Mouse (Mus musculus): ENCODE data around the gene AI837181. TPM values are rescaled to one million over a fixed set of nuclear protein-coding genes. Genes with fewer than 3 reads are reported as not detected.

The AI837181 gene
- 69.5 and 77.3 TPM in 2 replicates for polyA plus RNA-seq (2012; ENCODE audit: low replicate concordance)

GRCm38 (mm10) chr19:5424782-5425741 is at the start of gene AI837181, which contains the start of gene Drap1:
AI837181 (plus strand) TSS chr19:5425144.
Drap1 (minus strand) TSS chr19:5424979.

GRCm38 (mm10) chr19:5388588-5389242 is 36.2 kb upstream of the AI837181 start, which contains the start of gene Sart1:
Sart1 (minus strand) TSS chr19:5388703.

DNA sequence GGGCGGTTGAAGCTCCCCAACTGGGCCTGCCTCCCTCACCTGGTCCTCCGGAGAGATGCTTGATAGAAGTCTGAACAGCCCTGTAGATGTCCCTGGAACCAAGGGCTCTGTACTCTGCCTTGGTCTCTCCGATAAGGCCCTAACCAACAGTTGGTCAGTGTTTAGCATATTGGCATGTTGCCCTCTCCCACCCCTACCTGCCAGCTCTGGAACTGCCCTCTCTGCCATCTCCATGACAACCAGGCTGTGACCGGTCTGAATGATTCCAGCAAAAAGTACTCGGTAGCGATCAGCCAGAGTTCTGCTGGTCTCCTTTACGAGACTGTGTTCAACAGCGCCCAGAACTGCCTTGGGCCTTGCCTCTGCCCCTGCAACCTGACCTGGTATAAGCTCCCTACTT is 22.7 kb upstream of the AI837181 start, which contains the start of gene Tsga10ip:
TSS of gene Tsga10ip (minus strand) at position 234 of the 400 bp plus-strand sequence.

DNA sequence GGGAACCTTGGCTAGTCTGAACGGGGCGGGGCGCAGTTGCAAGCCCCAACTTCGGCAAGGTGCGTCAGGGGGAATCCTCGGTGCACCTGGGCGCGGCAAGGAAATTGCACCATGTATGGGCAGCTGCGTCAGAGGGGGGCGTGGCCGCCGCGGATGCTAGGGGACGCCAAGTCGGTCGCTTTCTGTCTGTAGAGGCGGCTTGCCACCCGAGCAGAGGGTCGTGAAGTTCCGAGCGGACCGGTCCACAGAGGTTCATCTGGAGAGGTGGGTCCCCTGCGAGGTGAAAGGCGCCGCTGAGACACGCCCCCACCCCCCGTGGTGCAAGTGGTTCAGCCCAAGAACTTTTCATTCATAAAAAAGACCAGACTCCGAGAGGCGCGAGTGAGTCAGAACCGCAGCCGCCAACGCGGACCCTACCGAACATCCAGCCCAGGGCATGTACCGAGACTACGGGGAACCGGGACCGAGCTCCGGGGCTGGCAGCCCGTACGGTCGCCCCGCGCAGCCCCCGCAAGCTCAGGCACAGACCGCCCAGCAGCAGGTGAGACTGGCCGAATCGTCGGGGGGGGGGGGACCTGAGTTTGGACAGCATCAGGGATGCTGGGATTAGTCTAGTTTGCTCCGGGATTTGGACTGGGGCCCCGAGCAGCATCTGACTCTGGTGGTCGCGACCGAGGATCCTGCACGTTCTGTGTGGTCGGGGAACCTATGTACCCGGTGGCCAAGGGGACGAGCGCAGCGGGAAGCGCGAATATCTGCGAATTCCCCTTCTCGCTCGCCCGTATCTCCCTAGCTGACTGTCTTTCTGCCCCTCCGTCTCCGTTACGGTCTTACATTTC is 22.8 kb downstream of the AI837181 start, which contains the start of gene Fosl1:
TSS of gene Fosl1 (plus strand) at position 33 of the 839 bp plus-strand sequence.

DNA sequence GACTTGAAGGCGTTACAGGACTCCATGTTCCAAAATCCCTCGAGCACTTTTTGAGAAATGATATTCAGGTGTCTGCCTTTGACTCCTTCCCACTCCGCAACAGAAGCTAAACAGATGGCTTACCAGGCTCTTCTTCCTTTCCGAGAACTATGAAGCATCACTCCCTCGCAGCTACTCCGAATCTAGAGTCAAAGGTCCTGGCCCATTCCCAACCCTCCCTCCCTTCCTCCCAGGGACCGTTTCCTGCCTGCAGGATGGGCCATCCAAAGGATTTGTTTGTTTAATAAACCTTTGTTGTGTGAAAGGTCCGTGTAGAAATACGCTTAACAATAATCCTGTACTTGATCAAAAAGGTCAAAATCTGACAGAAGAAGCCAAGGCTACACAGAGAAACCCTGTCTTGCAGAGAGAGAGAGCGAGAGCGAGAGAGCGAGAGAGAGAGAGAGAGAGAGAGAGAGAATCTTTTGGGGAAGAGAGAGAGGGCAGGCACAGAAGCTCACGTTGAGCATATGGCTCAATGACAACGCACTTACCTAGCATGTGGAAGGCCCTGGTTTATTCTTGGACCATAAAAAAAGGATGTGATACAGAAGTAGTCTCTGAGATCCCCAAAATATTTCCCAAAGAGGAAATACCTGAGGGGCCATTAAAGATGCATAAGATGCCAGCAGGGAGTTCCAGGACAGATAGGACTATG is 33.0 kb downstream of the AI837181 start, which contains the start of gene Ccdc85b:
TSS of gene Ccdc85b (minus strand) at position 149 of the 697 bp plus-strand sequence.

DNA sequence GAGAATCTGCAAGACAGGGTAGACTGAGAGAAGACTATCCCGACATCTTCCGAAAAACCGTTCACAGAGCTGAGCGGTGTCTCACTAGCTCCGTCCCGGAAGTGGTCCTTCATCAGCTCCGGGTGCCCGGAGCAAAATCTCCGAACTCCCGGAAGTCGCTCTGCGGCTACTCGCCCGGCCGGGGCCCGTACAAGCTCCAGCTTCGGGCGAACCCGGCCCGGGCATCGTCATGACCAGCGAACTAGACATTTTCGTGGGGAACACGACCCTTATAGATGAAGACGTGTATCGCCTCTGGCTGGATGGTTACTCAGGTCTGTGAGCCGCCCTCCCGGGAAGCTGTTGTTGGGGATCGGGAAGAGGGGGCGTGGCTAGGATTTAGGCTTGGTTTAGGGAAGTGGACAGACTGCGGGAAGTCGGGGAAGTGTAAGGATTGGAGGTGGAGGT is 35.5 kb downstream of the AI837181 start, which contains the start of gene Fibp:
TSS of gene Fibp (plus strand) at position 151 of the 447 bp plus-strand sequence.

DNA sequence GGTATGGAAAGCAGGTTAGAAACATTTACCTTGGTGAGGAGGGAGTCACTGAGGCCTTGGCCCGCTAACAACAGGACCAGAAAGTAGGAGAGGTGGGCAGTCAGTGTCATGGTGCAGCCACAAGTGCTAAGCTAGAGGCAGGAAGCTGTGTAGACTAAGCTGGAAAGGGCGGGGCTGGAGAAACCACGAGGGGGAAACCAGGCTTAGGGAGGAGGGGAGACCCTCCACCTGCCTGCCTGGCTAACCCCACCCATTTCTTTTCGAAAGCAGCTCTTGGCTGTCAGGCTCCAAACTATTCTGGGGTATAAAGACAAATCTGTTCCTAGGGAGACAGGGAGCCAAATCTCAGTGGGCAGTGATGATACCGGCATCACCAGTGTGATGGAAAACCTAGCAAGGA is 43.4 kb downstream of the AI837181 start, which contains the start of gene Ctsw:
TSS of gene Ctsw (minus strand) at position 134 of the 400 bp plus-strand sequence.

GRCm38 (mm10) chr19:5473720-5474119 is 48.8 kb downstream of the AI837181 start, which contains the start of gene Efemp2:
Efemp2 (plus strand) TSS chr19:5473954.

Other genes starting within 250 kb of the AI837181 start
- 116 and 125 TPM in 2 replicates for gene Pacs1, start 152.0 kb upstream of the AI837181 start, polyA plus RNA-seq (2012; ENCODE audit: low replicate concordance)
- gene Sf3b2, start 129.7 kb upstream of the AI837181 start, polyA plus RNA-seq (2012; ENCODE audit: low replicate concordance) = 314 and 709 TPM in 2 replicates
- 0.16 and 0.23 TPM in 2 replicates for gene Gal3st3, start 126.8 kb upstream of the AI837181 start, polyA plus RNA-seq (2012; ENCODE audit: low replicate concordance)
- not detected in 2 replicates for gene Catsper1, start 89.4 kb upstream of the AI837181 start, polyA plus RNA-seq (2012; ENCODE audit: low replicate concordance)
- not detected in 2 replicates for gene Cst6, start 75.6 kb upstream of the AI837181 start, polyA plus RNA-seq (2012; ENCODE audit: low replicate concordance)
- 27.6 and 41.9 TPM in 2 replicates for gene Eif1ad, start 58.4 kb upstream of the AI837181 start, polyA plus RNA-seq (2012; ENCODE audit: low replicate concordance)
- gene Banf1, start 58.0 kb upstream of the AI837181 start, polyA plus RNA-seq (2012; ENCODE audit: low replicate concordance) = 57.6 and 104 TPM in 2 replicates
- 72.0 and 110 TPM in 2 replicates for gene Sart1, start 36.4 kb upstream of the AI837181 start, polyA plus RNA-seq (2012; ENCODE audit: low replicate concordance)
- gene Tsga10ip, start 22.6 kb upstream of the AI837181 start, polyA plus RNA-seq (2012; ENCODE audit: low replicate concordance) = not detected in 2 replicates
- gene Drap1, start 165 bp upstream of the AI837181 start, polyA plus RNA-seq (2012; ENCODE audit: low replicate concordance) = 179 and 311 TPM in 2 replicates
- 22.9 and 39.9 TPM in 2 replicates for gene Fosl1, start 22.4 kb downstream of the AI837181 start, polyA plus RNA-seq (2012; ENCODE audit: low replicate concordance)
- 11.4 and 13.8 TPM in 2 replicates for gene Ccdc85b, start 32.8 kb downstream of the AI837181 start, polyA plus RNA-seq (2012; ENCODE audit: low replicate concordance)
- gene Fibp, start 35.5 kb downstream of the AI837181 start, polyA plus RNA-seq (2012; ENCODE audit: low replicate concordance) = 11.1 and 197 TPM in 2 replicates
- 0.34 and 1.2 TPM in 2 replicates for gene Ctsw, start 43.4 kb downstream of the AI837181 start, polyA plus RNA-seq (2012; ENCODE audit: low replicate concordance)
- gene Efemp2, start 48.8 kb downstream of the AI837181 start, polyA plus RNA-seq (2012; ENCODE audit: low replicate concordance) = 0.91 and 1.5 TPM in 2 replicates
- 58.4 and 60.0 TPM in 2 replicates for gene Mus81, start 63.3 kb downstream of the AI837181 start, polyA plus RNA-seq (2012; ENCODE audit: low replicate concordance)
- gene Cfl1, start 65.3 kb downstream of the AI837181 start, polyA plus RNA-seq (2012; ENCODE audit: low replicate concordance) = 2,530 and 3,476 TPM in 2 replicates
- gene 1700020D05Rik, start 78.6 kb downstream of the AI837181 start, polyA plus RNA-seq (2012; ENCODE audit: low replicate concordance) = 0.35 and 0.47 TPM in 2 replicates
- 4.1 and 8.2 TPM in 2 replicates for gene Snx32, start 85.4 kb downstream of the AI837181 start, polyA plus RNA-seq (2012; ENCODE audit: low replicate concordance)
- not detected in 2 replicates for gene Ovol1, start 135.5 kb downstream of the AI837181 start, polyA plus RNA-seq (2012; ENCODE audit: low replicate concordance)
- 16.9 and 32.7 TPM in 2 replicates for gene Ap5b1, start 142.9 kb downstream of the AI837181 start, polyA plus RNA-seq (2012; ENCODE audit: low replicate concordance)
- 248 and 435 TPM in 2 replicates for gene Rnaseh2c, start 176.7 kb downstream of the AI837181 start, polyA plus RNA-seq (2012; ENCODE audit: low replicate concordance)
- gene Kat5, start 185.1 kb downstream of the AI837181 start, polyA plus RNA-seq (2012; ENCODE audit: low replicate concordance) = 46.4 and 73.1 TPM in 2 replicates
- gene Rela, start 212.3 kb downstream of the AI837181 start, polyA plus RNA-seq (2012; ENCODE audit: low replicate concordance) = 61.2 and 268 TPM in 2 replicates
- gene Sipa1, start 238.6 kb downstream of the AI837181 start, polyA plus RNA-seq (2012; ENCODE audit: low replicate concordance) = 361 and 570 TPM in 2 replicates

Data from leukemia stem cell, adult 10-12 weeks (primary cell).